Mouse (Mus musculus): Measurements from ENCODE around the gene Rtn2. TPM values are rescaled to one million over a fixed set of nuclear protein-coding genes. Genes with fewer than 3 reads are reported as not detected.

Gene Rtn2
- polyA plus RNA-seq (2017; shearing (Covaris generic)), result not detected

- peak; percentile 52 for ATAC-seq
Observed at GRCm38 (mm10) chr7:19282385-19282784, at the start of gene Rtn2. Rtn2 (plus strand) TSS chr7:19282624.

DNA sequence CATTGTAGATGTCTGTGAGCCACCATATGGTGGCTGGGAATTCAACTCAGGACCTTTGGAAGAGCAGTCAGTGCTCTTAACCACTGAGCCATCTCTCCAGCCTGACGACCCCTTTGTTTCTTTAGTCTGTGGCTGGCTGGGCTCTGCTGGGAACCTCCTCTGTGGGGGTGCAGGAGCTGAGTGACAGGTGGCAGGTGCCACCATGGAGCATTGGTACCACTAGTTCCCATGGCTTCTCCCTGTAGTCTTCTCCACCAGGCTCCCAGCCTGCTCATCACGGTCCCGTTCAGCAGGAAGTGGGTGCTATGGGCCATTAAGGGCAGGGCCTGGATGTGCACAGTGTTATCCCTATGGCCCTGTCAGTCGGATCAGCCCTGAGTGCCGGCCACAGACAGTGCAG, 47.8 kb upstream of the Rtn2 start:
- no peak for ATAC-seq

GRCm38 (mm10) chr7:19235092-19235671, 47.2 kb upstream of the Rtn2 start:
- no peak for ATAC-seq

GRCm38 (mm10) chr7:19236411-19236810, 46.0 kb upstream of the Rtn2 start:
- ATAC-seq, result no peak

DNA sequence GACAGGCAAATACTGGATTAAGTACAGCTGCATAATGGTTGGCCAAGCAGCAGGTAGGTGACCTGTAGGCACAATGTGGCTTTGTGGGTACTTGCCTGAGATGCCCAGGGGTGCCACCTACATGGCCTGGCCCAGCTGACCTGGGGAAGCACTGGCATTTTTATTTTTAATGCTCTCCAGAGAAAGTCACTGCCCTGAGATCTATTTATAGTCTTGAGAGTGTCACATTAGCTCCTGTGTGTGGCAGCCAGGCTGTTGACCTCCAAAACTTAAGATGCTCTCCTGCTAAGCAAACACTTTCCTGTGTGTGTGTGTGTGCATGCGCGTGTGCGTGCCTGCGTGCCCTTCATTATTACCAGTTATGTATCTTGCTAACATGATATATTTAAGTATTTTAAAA, 44.1 kb upstream of the Rtn2 start:
- no peak for ATAC-seq

DNA sequence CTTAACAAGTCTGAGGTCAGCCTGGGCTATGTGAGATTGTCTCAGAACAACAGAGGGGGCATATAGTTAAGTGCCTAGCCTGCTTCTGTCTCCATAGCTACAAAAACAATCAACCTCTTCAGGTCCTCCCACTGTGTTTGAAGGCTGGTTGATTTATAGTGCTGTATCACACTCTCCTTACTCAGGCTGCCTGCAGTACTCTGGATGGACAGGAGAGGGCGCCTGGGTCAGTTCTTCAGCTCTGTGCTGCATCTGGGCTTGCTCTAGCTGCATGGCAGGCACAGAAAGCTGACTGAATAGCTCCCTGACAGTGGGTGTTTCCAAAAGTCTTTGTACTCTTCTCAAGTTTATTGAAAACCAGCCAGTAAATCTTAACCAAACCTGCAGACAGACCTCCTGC, 43.0 kb upstream of the Rtn2 start:
- ATAC-seq, result peak; percentile 89

DNA sequence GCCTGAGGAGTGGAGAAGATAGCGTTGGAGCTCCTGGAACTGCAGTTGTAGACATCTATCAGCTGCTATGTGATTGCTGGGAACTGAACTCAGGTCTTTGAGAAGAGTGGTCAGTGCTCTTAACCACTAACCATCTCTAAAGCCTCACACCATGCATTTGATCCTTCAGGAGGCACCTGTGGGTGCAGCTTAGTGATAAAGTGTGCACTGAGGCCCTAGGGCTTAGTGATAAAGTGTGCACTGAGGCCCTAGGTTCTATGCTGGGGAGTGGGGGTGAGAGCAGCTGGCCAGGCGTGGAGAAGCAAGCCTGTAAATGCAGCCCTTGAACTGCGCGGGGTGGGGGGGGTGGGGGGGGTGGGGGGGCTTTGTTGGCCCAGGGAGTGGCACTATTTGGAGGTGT, 42.4 kb upstream of the Rtn2 start:
- no peak for ATAC-seq

- ATAC-seq, result no peak
Observed at GRCm38 (mm10) chr7:19240905-19241463, 41.4 kb upstream of the Rtn2 start.

DNA sequence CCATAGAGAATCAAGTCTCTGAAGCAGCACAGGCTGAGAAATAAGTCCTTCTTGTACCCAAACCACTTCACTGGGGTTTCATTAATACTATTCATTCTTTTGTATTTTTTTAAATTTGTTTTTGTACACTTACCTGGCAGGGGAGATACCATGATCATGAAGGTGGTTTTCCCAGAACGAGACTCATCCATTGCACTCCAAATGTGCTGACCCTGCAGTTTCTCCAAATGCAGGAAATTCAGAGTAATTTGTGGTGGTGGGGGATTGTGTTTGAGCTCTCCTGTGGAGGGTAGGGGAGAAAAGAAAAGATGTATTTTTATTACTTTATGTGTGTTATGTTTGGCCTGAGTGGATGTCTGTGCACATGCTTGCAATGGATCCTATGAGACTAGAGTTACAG, 40.4 kb upstream of the Rtn2 start:
- ATAC-seq, result no peak

DNA sequence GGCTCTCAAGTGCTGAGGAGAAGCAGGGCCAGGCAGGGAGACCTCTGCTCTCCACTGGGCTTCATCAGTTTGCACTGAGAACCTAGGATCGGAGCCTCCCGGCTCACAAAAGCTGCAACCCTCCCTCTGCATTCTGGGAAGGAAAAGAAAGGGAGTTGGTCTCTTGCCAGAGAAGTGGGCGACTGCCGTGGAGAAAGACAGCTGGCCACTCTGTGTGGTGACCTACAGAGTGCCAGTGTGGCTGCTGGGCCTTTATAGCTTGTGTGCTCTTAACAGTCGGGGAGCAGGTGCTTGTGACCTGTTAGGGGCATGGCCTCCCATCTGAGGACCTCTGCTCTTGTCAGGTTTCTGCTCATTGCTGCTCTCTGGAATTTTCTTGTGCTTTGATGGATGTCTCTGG, 38.6 kb upstream of the Rtn2 start:
- ATAC-seq, result no peak

DNA sequence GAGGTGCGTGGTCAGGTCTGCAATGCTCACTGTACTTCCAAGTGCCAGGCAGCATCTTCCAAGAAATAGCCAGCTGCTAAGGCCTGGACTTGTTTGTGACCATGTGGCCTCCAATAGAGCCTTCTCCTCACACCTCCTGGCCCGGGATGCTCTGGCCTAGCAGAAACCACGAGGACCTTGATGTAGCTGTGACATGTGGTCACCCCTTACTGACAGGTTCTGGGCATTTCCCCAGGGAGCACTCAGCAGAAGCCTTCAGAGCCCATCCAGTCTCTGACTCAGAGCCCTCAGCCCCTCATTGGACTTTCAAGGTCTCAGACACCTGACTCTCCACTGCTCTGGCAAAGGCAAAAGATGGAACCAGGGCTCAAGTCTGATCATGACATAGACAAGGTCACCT, 37.3 kb upstream of the Rtn2 start:
- no peak for ATAC-seq

DNA sequence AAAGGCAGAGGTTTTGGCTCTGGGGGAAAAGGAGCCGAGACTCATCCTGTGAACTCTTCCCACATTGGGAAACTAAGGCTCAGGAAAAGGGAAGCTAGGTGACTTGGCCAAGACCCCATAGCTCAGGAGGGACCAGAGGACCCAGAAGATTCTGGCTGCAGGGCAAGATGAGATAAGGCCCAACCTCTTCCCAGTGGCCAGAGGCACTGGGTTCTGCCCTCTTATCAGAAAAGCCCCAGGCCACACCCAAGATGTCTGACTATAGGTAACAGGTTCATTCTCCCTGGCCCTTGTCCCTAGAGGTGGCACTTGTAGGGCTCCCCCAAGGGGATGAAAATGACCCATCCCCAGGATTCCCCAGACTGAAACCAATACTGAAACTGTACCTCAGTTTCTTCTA, 35.6 kb upstream of the Rtn2 start:
- no peak for ATAC-seq

GRCm38 (mm10) chr7:19247511-19247910, 34.9 kb upstream of the Rtn2 start:
- no peak for ATAC-seq

- no peak for ATAC-seq
Observed at GRCm38 (mm10) chr7:19252078-19252477, 30.3 kb upstream of the Rtn2 start.

DNA sequence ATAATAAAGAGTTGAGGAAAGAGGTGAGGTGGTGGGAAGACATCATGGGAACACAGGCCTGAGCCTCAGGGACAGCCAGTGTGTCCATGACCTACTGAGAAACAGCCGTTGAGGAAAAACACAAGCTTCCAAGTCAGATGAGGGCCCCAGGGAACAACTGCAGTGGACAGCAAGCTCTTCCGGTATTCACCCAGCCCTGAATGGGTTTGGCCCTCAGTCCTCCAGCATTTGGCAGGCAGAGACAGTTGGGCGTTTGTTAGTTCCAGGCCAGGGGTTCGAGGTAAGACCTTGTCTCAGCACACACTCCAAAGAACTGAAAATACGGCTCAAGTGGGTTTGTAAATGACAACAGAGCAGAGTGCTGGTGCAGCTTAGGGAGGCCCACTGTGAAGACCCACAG, 29.0 kb upstream of the Rtn2 start:
- ATAC-seq, result no peak

GRCm38 (mm10) chr7:19255395-19255794, 27.0 kb upstream of the Rtn2 start:
- ATAC-seq, result no peak

DNA sequence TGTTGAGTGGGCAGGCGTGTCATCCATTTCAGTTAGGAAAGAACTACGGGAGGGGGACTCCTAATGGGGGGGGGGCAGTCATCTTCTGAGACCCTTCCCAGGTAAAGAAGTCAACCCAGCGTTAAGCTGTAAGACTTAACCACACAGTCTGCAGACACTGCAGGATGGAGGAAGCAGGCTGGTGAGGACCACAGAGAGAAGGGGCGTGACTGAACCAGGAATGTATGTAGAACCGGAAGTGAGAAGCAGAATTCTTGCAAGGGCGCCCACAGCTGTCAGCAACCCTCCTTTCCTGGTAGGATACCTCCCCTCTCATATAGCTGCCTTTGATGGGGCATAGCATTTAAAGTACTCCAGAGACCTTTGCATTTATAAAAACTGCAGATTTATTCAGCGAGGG, 25.9 kb upstream of the Rtn2 start:
- peak; percentile 65 for ATAC-seq

DNA sequence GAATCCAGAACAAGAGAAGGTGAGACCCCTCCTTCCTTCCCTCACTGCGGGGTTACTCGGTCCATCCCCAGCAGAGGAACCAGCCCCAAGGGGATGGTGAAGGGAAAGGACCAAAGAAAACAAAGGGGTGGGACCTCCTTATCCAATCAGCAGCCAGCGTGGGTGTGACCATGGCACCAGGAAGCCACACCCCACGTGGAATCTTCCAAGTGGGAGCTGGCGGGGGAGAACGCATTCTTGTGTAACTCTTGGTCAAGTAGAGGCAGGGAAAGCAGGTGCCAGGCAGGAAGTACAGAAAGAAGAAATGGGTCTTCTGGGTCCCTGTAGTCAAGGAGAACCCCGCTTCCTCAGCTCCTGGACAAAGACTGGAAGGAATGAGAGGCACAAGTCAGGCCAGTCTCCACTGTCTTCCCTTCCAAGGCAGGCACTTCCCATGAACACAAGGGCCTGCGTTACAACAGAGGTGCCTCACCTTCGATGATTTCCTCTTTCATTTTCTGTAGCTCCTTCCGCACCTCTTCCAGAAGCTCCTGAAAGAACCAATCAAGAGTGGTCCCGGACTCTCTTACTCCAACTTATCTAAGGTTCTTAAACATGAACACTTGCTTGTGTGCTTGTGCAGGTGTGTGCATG, 24.9 kb upstream of the Rtn2 start:
- no peak for ATAC-seq

DNA sequence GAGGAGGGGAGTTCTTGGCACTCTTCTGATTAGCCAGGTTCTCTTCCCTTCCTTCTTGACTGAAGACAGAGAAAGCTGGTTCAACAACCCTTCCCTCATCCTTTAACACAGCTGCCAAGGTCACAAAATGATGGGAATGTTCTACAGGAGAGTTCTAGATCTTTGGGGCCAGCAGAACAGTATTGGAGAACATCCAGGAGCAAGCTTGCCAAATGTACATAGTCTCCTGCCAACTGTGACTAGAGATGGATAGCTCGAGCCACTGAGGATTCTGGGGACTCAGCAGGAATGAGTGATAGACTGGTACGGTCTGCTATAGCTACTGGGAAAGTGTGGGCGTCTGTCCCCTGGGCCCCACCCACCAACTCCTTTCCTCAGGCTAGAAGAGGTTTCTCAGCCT, 24.1 kb upstream of the Rtn2 start:
- ATAC-seq, result no peak

GRCm38 (mm10) chr7:19265147-19265546, 17.3 kb upstream of the Rtn2 start:
- ATAC-seq, result no peak

DNA sequence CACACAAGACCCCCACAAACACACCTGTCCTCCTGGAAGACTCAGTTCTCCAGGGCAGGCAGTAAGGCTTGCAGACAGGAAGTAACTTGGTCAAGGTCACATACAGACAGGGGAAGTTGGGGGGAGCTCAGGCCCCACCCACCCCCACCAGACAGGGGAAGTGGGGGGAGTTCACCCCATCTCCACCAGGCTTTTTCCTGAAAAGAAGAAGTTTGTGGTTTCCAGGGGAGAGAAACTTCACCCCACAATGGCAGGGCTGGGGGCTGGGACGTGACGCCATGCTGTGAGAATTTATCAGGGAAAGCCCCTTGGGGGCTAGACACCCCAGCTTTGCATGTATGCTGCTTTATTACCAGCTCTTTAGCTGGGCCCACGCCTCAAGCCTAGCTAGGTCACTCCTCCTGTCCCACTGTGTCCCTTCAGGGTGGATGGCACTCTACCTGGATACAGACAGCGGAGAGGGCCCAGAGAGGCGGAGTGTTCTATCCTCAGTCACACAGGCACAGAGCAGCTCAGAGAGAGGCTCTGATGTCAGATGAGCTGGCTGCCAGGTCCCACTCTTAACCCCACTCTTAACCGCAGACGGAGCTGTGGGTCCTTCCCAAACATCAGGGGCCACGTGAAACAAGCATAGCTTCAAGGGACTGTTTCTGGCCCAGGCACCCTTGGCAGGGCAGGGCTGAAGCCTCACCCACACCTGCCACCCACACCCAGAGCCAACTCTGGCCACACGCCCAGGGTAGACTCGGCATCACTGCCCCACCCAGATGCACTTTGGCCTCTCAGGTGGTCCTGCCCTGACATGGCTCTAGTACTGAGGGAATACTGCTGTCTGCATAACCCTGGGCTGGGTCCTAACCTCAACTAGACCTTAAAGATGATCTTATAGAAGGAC, 16.2 kb upstream of the Rtn2 start:
- peak; percentile 49 for ATAC-seq

DNA sequence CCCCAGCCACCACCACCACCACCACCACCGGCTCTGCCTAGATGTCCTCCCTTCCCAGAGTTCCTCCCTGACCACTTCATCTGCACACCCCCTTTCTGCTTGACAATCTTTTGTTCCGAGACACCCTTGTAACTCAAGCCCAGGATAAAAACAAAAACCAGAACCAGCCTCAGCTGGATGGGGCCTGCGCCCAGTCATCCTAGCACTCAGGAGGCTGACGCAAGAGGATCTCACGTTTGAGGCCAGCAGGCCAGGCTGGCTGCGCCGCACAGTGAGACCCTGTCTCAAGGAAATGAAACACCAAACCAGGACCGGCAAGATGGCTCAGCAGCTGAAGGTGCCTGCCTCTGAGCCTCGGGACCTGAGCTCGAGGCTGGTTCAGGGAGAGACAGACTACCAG, 15.4 kb upstream of the Rtn2 start:
- ATAC-seq, result no peak

- ATAC-seq, result peak; percentile 7
Observed at GRCm38 (mm10) chr7:19268993-19269681, 13.3 kb upstream of the Rtn2 start.

Measured in activated CD4-positive, CD25-positive, alpha-beta regulatory T cell, adult 4 months (primary cell).